Mouse (Mus musculus) heart, adult 2 months (tissue): Measurements from ENCODE around the gene Slx4ip.

ENCODE experiments used
- CTCF ChIP-seq: fragments of 200-600 bp; IDR thresholded peaks from 2 replicates; pipeline ENCODE4 v1.8.1; 2022; ENCODE audit warnings: antibody characterized with exemption, mild to moderate bottlenecking, moderate library complexity
- EP300 ChIP-seq: fragments of 200-500 bp; IDR thresholded peaks from 2 replicates; pipeline ENCODE4 v1.6.1; 2011; ENCODE audit warnings: low read depth, low read length, control low read depth; ENCODE audit not compliant: insufficient read depth
- POLR2A ChIP-seq: fragments of 200-500 bp; IDR thresholded peaks from 2 replicates; pipeline ENCODE4 v1.6.1; 2011; ENCODE audit warnings: mild to moderate bottlenecking, low read depth, low read length, control low read depth; ENCODE audit not compliant: insufficient read depth

- TF ChIP-seq POLR2A (no peak), CTCF (no peak), EP300 (no peak)
Measured at GRCm38 (mm10) chr2:136911958-136912411, 21.0 kb downstream of the Slx4ip start.
